Mouse (Mus musculus): Measurements from ENCODE around the gene Hipk1. TPM values are rescaled to one million over a fixed set of nuclear protein-coding genes. Genes with fewer than 3 reads are reported as not detected.

Gene Hipk1
- polyA plus RNA-seq, 1 experiment from 2014 or later = 13.8 TPM

DNA sequence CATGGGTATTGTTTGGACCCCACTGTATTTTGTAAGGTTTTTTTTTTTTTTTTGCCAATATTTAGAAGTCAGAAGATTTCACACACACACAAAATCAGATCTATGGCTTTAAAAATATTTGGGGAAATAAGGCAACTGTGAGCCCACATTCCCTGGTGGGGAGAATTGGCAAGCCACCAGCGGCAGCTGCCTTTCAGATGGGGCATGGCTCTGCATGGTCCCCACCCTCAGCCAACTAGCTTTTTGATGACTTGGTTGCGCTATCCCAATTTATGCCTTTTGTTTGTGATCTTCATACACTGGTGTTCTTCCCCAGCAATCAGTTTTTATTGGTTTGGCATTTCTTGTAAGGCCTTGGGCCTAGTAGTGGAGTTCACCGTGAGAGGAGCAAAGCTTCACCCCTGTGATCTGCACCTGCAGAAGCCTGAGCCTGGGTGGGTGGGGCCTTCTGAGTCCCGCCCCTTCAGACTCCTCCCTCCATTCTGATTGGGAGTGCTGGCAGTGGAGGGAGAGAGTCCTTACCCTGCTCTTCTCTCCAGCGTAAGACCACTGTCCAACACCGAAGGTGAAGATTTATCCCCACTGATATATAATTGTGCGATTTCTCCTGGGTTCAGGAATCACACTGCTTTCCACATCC, 77.0 kb downstream of the Hipk1 start:
- no peak overlapping the region for H3K4me2 ChIP-seq (replicated peaks; ENCODE audit: low read depth, low read length)
- ATAC-seq (no peak), DNase-seq (ENCODE audit: low spot score) (no peak)
- H3K4me3 ChIP-seq (ENCODE audit: low read depth, low read length) = no peak overlapping the region
- no peaks in the 10 kb centered on the region for H3K4me1 ChIP-seq (ENCODE audit: insufficient read depth, low read depth, low read length)
- H3K27ac ChIP-seq (ENCODE audit: low read length) = no peak overlapping the region
- H3K9me3 ChIP-seq (ENCODE audit: low read length) = no peaks in the 10 kb centered on the region
- H3K9ac ChIP-seq (replicated peaks; ENCODE audit: low read depth) = no peak overlapping the region
- no peaks in the 10 kb centered on the region for H3K36me3 ChIP-seq (ENCODE audit: insufficient read depth, low read length)
- no peak for TF ChIP-seq CTCF (IDR thresholded peaks at IDR 0.05)
- no peak for TF ChIP-seq EP300 (IDR thresholded peaks at IDR 0.05)
- WGBS = 72% methylated on average over 7 of the region's 7 CpGs
- H3K27me3 ChIP-seq (replicated peaks; ENCODE audit: insufficient read depth, low read length) = no peaks in the 10 kb centered on the region

DNA sequence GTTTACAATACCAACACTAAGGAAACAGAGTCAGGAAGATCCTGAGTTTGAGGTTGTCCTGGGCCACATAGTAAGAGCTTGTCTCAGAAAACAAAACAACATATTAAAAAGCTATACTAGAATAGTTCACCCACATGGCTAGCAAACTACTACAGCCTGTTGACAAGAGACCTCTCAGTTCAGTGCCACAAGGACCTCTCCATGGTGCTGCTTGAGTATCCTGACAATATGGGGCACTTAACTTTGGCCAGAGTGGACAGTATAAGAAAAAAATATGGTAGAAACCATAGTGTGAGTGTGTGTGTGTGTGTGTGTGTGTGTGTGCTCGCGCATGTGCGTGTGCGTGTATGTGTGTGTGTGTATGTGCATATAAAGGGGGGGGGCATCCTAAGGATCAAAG, 79.2 kb downstream of the Hipk1 start:
- peak; percentile 34 for DNase-seq (ENCODE audit: low spot score)
- WGBS = 87% methylated on average over 4 of the region's 4 CpGs
- Histone ChIP-seq H3K9ac (replicated peaks; ENCODE audit: low read depth) (no peak overlapping the region), H3K9me3 (ENCODE audit: low read length) (no peaks in the 10 kb centered on the region), H3K36me3 (ENCODE audit: insufficient read depth, low read length) (no peaks in the 10 kb centered on the region), H3K4me1 (ENCODE audit: insufficient read depth, low read depth, low read length) (no peaks in the 10 kb centered on the region), H3K27ac (ENCODE audit: low read length) (no peak overlapping the region), H3K4me3 (ENCODE audit: low read depth, low read length) (no peak overlapping the region), H3K27me3 (replicated peaks; ENCODE audit: insufficient read depth, low read length) (no peaks in the 10 kb centered on the region), H3K4me2 (replicated peaks; ENCODE audit: low read depth, low read length) (no peak overlapping the region)
- ATAC-seq = no peak
- TF ChIP-seq CTCF (IDR thresholded peaks at IDR 0.05) = no peak
- no peak for TF ChIP-seq EP300 (IDR thresholded peaks at IDR 0.05)

DNA sequence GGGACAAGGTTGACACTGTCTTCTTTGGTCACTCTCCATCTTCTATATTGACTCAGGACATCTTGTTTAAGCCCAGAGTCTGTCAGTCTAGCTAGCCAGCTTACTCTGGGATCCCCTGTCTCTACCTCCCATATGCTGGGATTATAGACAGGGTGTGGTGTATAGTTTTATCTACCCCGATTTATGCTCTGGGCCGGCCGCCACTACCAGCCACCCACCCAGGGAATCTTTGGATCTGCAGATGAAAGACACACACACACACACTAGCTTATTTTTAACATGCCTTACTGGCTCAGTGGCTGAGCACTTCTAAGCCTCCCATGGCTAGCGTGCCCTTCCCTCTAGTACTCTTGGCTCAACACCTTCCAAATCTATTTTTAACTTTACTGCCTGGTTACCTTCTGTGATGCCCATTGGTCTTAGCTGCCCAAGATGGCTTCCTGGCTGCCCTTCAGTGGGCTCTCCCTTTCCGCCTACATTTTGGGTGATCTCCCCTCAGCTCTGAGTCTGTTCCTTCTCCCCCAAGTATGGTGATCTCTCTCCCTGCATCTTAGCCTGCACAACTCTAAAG, 81.8 kb downstream of the Hipk1 start:
- no peaks in the 10 kb centered on the region for H3K36me3 ChIP-seq (ENCODE audit: insufficient read depth, low read length)
- no peak overlapping the region for H3K9ac ChIP-seq (replicated peaks; ENCODE audit: low read depth)
- WGBS = 91% methylated on average over 5 of the region's 5 CpGs
- H3K4me3 ChIP-seq (ENCODE audit: low read depth, low read length) = no peak overlapping the region
- no peaks in the 10 kb centered on the region for H3K9me3 ChIP-seq (ENCODE audit: low read length)
- ATAC-seq = no peak
- H3K27ac ChIP-seq (ENCODE audit: low read length) = no peak overlapping the region
- no peaks in the 10 kb centered on the region for H3K4me1 ChIP-seq (ENCODE audit: insufficient read depth, low read depth, low read length)
- H3K27me3 ChIP-seq (replicated peaks; ENCODE audit: insufficient read depth, low read length) = no peaks in the 10 kb centered on the region
- no peak for DNase-seq (ENCODE audit: low spot score)
- TF ChIP-seq EP300 (IDR thresholded peaks at IDR 0.05) = no peak
- TF ChIP-seq CTCF (IDR thresholded peaks at IDR 0.05) = no peak
- H3K4me2 ChIP-seq (replicated peaks; ENCODE audit: low read depth, low read length) = no peak overlapping the region

DNA sequence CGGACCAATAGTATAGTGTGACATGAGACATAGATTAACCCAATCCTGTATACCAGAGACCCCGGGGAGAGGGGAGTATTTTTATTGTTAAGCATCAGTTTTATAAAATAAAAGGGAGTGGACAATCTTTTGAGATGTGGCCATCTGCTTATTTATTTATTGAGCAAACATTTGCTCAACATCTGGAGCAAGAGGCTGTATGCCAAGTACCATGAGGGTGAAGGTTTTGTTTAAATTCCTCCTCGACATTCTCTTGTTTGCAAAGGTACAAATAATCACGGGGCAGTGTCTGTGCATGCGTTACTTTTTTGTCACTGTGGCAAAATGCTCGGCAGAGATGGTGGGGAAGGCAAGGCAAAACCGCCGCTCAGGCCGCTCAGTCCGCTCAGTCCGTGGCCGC, 85.9 kb downstream of the Hipk1 start:
- ATAC-seq = no peak
- H3K4me1 ChIP-seq (ENCODE audit: insufficient read depth, low read depth, low read length) = no peaks in the 10 kb centered on the region
- WGBS = 59% methylated on average over 12 of the region's 12 CpGs
- no peak overlapping the region for H3K4me3 ChIP-seq (ENCODE audit: low read depth, low read length)
- no peak overlapping the region for H3K9ac ChIP-seq (replicated peaks; ENCODE audit: low read depth)
- no peaks in the 10 kb centered on the region for H3K9me3 ChIP-seq (ENCODE audit: low read length)
- H3K36me3 ChIP-seq (ENCODE audit: insufficient read depth, low read length) = no peaks in the 10 kb centered on the region
- H3K27ac ChIP-seq (ENCODE audit: low read length) = no peak overlapping the region
- no peak for DNase-seq (ENCODE audit: low spot score)
- no peak overlapping the region for H3K4me2 ChIP-seq (replicated peaks; ENCODE audit: low read depth, low read length)
- TF ChIP-seq EP300 (IDR thresholded peaks at IDR 0.05) (no peak), CTCF (IDR thresholded peaks at IDR 0.05) (no peak)
- H3K27me3 ChIP-seq (replicated peaks; ENCODE audit: insufficient read depth, low read length) = no peaks in the 10 kb centered on the region

DNA sequence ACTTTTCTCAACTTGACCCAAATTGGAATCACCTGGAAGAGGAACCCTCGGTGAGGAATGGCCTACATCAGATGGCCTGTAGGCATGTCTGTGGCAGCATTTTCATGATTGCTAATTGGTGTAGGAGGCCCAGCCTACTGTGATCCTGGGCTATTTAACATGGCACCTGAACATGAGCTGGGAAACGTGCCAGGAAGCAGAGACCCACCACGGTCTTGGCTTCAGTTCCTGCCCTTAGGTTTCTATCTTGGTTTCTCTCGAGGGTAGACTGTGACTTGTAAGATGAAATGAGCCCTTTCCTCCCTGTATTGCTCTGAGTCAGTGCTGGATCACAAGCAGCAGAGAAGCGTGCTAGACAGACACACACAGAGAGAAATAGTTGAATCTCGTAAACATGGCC, 86.7 kb downstream of the Hipk1 start:
- DNase-seq (ENCODE audit: low spot score) (no peak), ATAC-seq (no peak)
- Histone ChIP-seq H3K9ac (replicated peaks; ENCODE audit: low read depth) (no peak overlapping the region), H3K9me3 (ENCODE audit: low read length) (no peaks in the 10 kb centered on the region), H3K36me3 (ENCODE audit: insufficient read depth, low read length) (no peaks in the 10 kb centered on the region), H3K27me3 (replicated peaks; ENCODE audit: insufficient read depth, low read length) (no peaks in the 10 kb centered on the region), H3K4me3 (ENCODE audit: low read depth, low read length) (no peak overlapping the region), H3K4me2 (replicated peaks; ENCODE audit: low read depth, low read length) (no peak overlapping the region), H3K27ac (ENCODE audit: low read length) (no peak overlapping the region), H3K4me1 (ENCODE audit: insufficient read depth, low read depth, low read length) (no peaks in the 10 kb centered on the region)
- 57% methylated on average over 6 of the region's 6 CpGs for WGBS
- no peak for TF ChIP-seq EP300 (IDR thresholded peaks at IDR 0.05)
- no peak for TF ChIP-seq CTCF (IDR thresholded peaks at IDR 0.05)

DNA sequence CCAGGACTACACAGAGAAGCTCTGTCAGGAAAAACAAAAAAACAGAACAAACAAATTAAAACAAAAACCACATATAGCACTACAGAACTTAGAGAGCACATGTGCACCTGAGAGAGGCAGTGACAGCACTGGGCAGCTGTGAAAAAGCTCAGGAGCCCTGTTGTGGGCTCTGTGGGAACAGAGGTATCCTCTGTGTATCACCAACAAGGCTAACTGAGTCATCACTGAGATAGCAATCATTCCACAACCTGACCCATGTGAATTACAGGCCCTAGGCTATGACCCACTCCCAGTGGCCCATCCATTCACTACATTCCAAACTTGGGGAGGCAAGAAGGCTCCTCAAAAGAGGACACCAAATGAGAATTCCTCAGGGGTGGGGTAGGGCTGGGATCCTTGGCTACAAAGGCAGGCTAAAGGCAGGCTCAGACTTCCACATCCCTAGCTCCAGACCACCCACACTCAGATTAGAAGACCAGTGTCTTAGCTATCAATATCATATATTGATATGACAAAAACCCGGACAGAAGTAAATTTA, 94.9 kb downstream of the Hipk1 start:
- no peak for TF ChIP-seq CTCF (IDR thresholded peaks at IDR 0.05)
- TF ChIP-seq EP300 (IDR thresholded peaks at IDR 0.05) = no peak
- H3K27ac ChIP-seq (ENCODE audit: low read length) = no peak overlapping the region
- no peak for ATAC-seq
- H3K9ac ChIP-seq (replicated peaks; ENCODE audit: low read depth) = no peak overlapping the region
- no peak overlapping the region for H3K4me3 ChIP-seq (ENCODE audit: low read depth, low read length)
- no peaks in the 10 kb centered on the region for H3K36me3 ChIP-seq (ENCODE audit: insufficient read depth, low read length)
- 73% methylated on average over 1 of the region's 1 CpGs for WGBS
- DNase-seq (ENCODE audit: low spot score) = no peak
- H3K4me2 ChIP-seq (replicated peaks; ENCODE audit: low read depth, low read length) = no peak overlapping the region
- no peaks in the 10 kb centered on the region for H3K9me3 ChIP-seq (ENCODE audit: low read length)
- H3K4me1 ChIP-seq (ENCODE audit: insufficient read depth, low read depth, low read length) = no peaks in the 10 kb centered on the region
- no peaks in the 10 kb centered on the region for H3K27me3 ChIP-seq (replicated peaks; ENCODE audit: insufficient read depth, low read length)
